Mouse (Mus musculus) testis, adult 2 months (tissue): ENCODE results near the gene Cyfip2.

Experiments used
- CTCF ChIP-seq: fragments of 200-500 bp; IDR thresholded peaks from 2 replicates; pipeline ENCODE4 v1.5.1; 2012; ENCODE audit warnings: low read depth, mild to moderate bottlenecking, inconsistent platforms, low read length, moderate library complexity; ENCODE audit not compliant: control insufficient read depth, insufficient read depth, insufficient replicate concordance
- POLR2A ChIP-seq: fragments of 200-500 bp; IDR thresholded peaks from 2 replicates; pipeline ENCODE4 v1.6.1; 2012; ENCODE audit warnings: low read depth, mild to moderate bottlenecking, inconsistent platforms, low read length, moderate library complexity; ENCODE audit not compliant: control insufficient read depth

DNA sequence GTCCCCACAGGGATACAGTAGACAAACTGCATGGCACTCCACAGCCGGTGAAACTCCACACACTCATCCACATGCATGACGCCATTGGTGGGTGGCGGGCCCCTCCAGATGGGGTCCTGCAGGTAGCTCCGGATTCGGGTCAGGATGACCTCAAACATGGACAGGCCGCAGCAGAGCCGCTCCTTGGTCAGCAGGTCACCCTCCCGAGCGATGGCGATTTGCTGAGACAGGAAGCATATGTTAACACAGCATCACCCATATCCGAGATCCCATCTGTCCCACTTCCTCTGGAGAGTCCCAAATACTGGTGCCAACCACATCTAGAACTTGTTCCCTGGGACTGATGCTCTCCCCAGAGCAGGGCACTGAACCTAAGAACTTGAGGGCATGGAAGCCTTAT lies 112.0 kb downstream of the Cyfip2 start:
- no peak for TF ChIP-seq CTCF
- no peak for TF ChIP-seq POLR2A
